Mouse (Mus musculus): ENCODE results near the gene Vmn2r16. TPM values are rescaled to one million over a fixed set of nuclear protein-coding genes. Genes with fewer than 3 reads are reported as not detected.

Vmn2r16 gene
- polyA plus RNA-seq (2012; rRNA removed): not detected in 2 replicates

GRCm38 (mm10) chr5:109329862-109330261 is at the start of gene Vmn2r16:
Gene Vmn2r16, plus strand, starts transcription at chr5:109330162.
- Histone ChIP-seq H3K4me3 (ENCODE audit: insufficient read depth, low read length) (no peak within 1 kb of the TSS), H3K4me1 (ENCODE audit: control insufficient read depth, insufficient read depth, low read length) (no peaks in the 10 kb centered on the region), H3K27ac (ENCODE audit: insufficient read depth, low read length) (no peak within 1 kb of the TSS)
- TF ChIP-seq CTCF (IDR thresholded peaks at IDR 0.05; ENCODE audit: extremely low read depth, insufficient read depth, low read length) (no peak), POLR2A (IDR thresholded peaks at IDR 0.05; ENCODE audit: extremely low read depth, insufficient read depth, low read length) (no peak)

- no peak for TF ChIP-seq CTCF (IDR thresholded peaks at IDR 0.05; ENCODE audit: extremely low read depth, insufficient read depth, low read length)
- no peak for TF ChIP-seq POLR2A (IDR thresholded peaks at IDR 0.05; ENCODE audit: extremely low read depth, insufficient read depth, low read length)
- H3K27ac ChIP-seq (ENCODE audit: insufficient read depth, low read length): no peak overlapping the region
- no peak overlapping the region for H3K4me3 ChIP-seq (ENCODE audit: insufficient read depth, low read length)
- no peaks in the 10 kb centered on the region for H3K4me1 ChIP-seq (ENCODE audit: control insufficient read depth, insufficient read depth, low read length)
These were observed 35.3 kb upstream of the Vmn2r16 start for GRCm38 (mm10) chr5:109294655-109295054.

- TF ChIP-seq CTCF (IDR thresholded peaks at IDR 0.05; ENCODE audit: extremely low read depth, insufficient read depth, low read length): no peak
- no peak for TF ChIP-seq POLR2A (IDR thresholded peaks at IDR 0.05; ENCODE audit: extremely low read depth, insufficient read depth, low read length)
- Histone ChIP-seq H3K27ac (ENCODE audit: insufficient read depth, low read length) (no peak within 1 kb of the TSS), H3K4me3 (ENCODE audit: insufficient read depth, low read length) (no peak within 1 kb of the TSS), H3K4me1 (ENCODE audit: control insufficient read depth, insufficient read depth, low read length) (no peaks in the 10 kb centered on the region)
These were observed 32.4 kb upstream of the Vmn2r16 start, which contains the start of gene Vmn2r15 for GRCm38 (mm10) chr5:109297544-109297943. Gene Vmn2r15, minus strand, starts transcription at chr5:109297644.

GRCm38 (mm10) chr5:109419388-109419787 is 89.4 kb downstream of the Vmn2r16 start, which contains the start of gene Vmn2r17:
Gene Vmn2r17, plus strand, starts transcription at chr5:109419688.
- TF ChIP-seq CTCF (IDR thresholded peaks at IDR 0.05; ENCODE audit: extremely low read depth, insufficient read depth, low read length) (no peak), POLR2A (IDR thresholded peaks at IDR 0.05; ENCODE audit: extremely low read depth, insufficient read depth, low read length) (no peak)
- H3K4me1 ChIP-seq (ENCODE audit: control insufficient read depth, insufficient read depth, low read length): no peaks in the 10 kb centered on the region
- H3K27ac ChIP-seq (ENCODE audit: insufficient read depth, low read length): no peak within 1 kb of the TSS
- H3K4me3 ChIP-seq (ENCODE audit: insufficient read depth, low read length): no peak within 1 kb of the TSS

Other genes starting within 250 kb of the Vmn2r16 start
- not detected in 2 replicates for gene Vmn2r12, start 232.2 kb upstream of the Vmn2r16 start, polyA plus RNA-seq (2012; rRNA removed)
- gene Vmn2r13, start 138.0 kb upstream of the Vmn2r16 start, polyA plus RNA-seq (2012; rRNA removed): not detected in 2 replicates
- not detected in 2 replicates for gene Vmn2r14, start 105.5 kb upstream of the Vmn2r16 start, polyA plus RNA-seq (2012; rRNA removed)
- gene Vmn2r15, start 32.5 kb upstream of the Vmn2r16 start, polyA plus RNA-seq (2012; rRNA removed): not detected in 2 replicates
- gene Vmn2r17, start 89.5 kb downstream of the Vmn2r16 start, polyA plus RNA-seq (2012; rRNA removed): not detected in 2 replicates
- gene Crlf2, start 228.8 kb downstream of the Vmn2r16 start, polyA plus RNA-seq (2012; rRNA removed): 26.5 and 28.2 TPM in 2 replicates